Mouse (Mus musculus) testis, adult 2 months (tissue): ENCODE measurements around the gene Acss1. TPM values are rescaled to one million over a fixed set of nuclear protein-coding genes. Genes with fewer than 3 reads are reported as not detected.
A peak's percentile ranks its signal among the peaks of the same experiment; 100 is the strongest.

Experiments used
- H3K27ac ChIP-seq: fragments of 200-500 bp; 2 replicates; pipeline ENCODE4 v1.5.1; 2012; ENCODE audit warnings: low read depth, low read length; ENCODE audit not compliant: control insufficient read depth, insufficient read depth
- H3K27me3 ChIP-seq: fragments of 200-500 bp; 2 replicates; pipeline ENCODE4 v1.6.1; 2012; ENCODE audit warnings: mild to moderate bottlenecking, low read length, moderate library complexity; ENCODE audit not compliant: control insufficient read depth, insufficient read depth
- H3K36me3 ChIP-seq: fragments of 200-500 bp; 2 replicates; pipeline ENCODE4 v1.6.1; 2012; ENCODE audit warnings: mild to moderate bottlenecking, low read length; ENCODE audit not compliant: control insufficient read depth, insufficient read depth
- H3K4me1 ChIP-seq: fragments of 200-500 bp; 2 replicates; pipeline ENCODE4 v1.6.1; 2012; ENCODE audit warnings: low read length; ENCODE audit not compliant: control insufficient read depth, insufficient read depth
- H3K4me3 ChIP-seq: fragments of 200-500 bp; 2 replicates; pipeline ENCODE4 v1.5.1; 2012; ENCODE audit warnings: low read depth, mild to moderate bottlenecking, low read length, moderate library complexity, mixed read lengths; ENCODE audit not compliant: control insufficient read depth
- CTCF ChIP-seq: fragments of 200-500 bp; IDR thresholded peaks from 2 replicates; pipeline ENCODE4 v1.5.1; 2012; ENCODE audit warnings: low read depth, mild to moderate bottlenecking, inconsistent platforms, low read length, moderate library complexity; ENCODE audit not compliant: control insufficient read depth, insufficient read depth, insufficient replicate concordance
- POLR2A ChIP-seq: fragments of 200-500 bp; IDR thresholded peaks from 2 replicates; pipeline ENCODE4 v1.6.1; 2012; ENCODE audit warnings: low read depth, mild to moderate bottlenecking, inconsistent platforms, low read length, moderate library complexity; ENCODE audit not compliant: control insufficient read depth
- polyA plus RNA-seq: library from polyadenylated mRNA; depleted of rRNA; stranded (reverse); fragments of >200 nt; gene quantifications from 2 replicates; pipeline ENCODE4 v1.2.3, GENCODE M21; 2012

Gene Acss1
- polyA plus RNA-seq, 1 experiment, result 14.6 TPM

- Histone ChIP-seq H3K4me1 (no peaks in the 10 kb centered on the region), H3K36me3 (no peaks in the 10 kb centered on the region), H3K27ac (no peak overlapping the region), H3K4me3 (no peak overlapping the region), H3K27me3 (no peaks in the 10 kb centered on the region)
- TF ChIP-seq CTCF (no peak), POLR2A (no peak)
These were observed 11.1 kb downstream of the Acss1 start for GRCm38 (mm10) chr2:150656975-150657768.

- no peaks in the 10 kb centered on the region for H3K4me1 ChIP-seq
- H3K27ac ChIP-seq, result no peak overlapping the region
- H3K27me3 ChIP-seq, result no peaks in the 10 kb centered on the region
- H3K4me3 ChIP-seq, result no peak overlapping the region
- no peak for TF ChIP-seq CTCF
- no peak for TF ChIP-seq POLR2A
- no peaks in the 10 kb centered on the region for H3K36me3 ChIP-seq
These were observed 12.2 kb downstream of the Acss1 start for GRCm38 (mm10) chr2:150656112-150656511.

GRCm38 (mm10) chr2:150655290-150655689 is 13.0 kb downstream of the Acss1 start:
- TF ChIP-seq CTCF (no peak), POLR2A (no peak)
- H3K27me3 ChIP-seq, result no peaks in the 10 kb centered on the region
- no peaks in the 10 kb centered on the region for H3K4me1 ChIP-seq
- H3K4me3 ChIP-seq, result no peak overlapping the region
- no peak overlapping the region for H3K27ac ChIP-seq
- no peaks in the 10 kb centered on the region for H3K36me3 ChIP-seq

GRCm38 (mm10) chr2:150654814-150655213 is 13.5 kb downstream of the Acss1 start:
- Histone ChIP-seq H3K36me3 (no peaks in the 10 kb centered on the region), H3K27ac (no peak overlapping the region), H3K4me3 (no peak overlapping the region), H3K4me1 (no peaks in the 10 kb centered on the region; the same call in 1 of the 2 replicates), H3K27me3 (no peaks in the 10 kb centered on the region)
- TF ChIP-seq POLR2A, result no peak
- TF ChIP-seq CTCF, result no peak

- no peaks in the 10 kb centered on the region for H3K36me3 ChIP-seq
- H3K27ac ChIP-seq, result no peak overlapping the region
These were observed 16.9 kb downstream of the Acss1 start for GRCm38 (mm10) chr2:150651366-150651765.

GRCm38 (mm10) chr2:150650511-150651074 is 17.7 kb downstream of the Acss1 start:
- no peaks in the 10 kb centered on the region for H3K36me3 ChIP-seq
- no peaks in the 10 kb centered on the region for H3K27me3 ChIP-seq
- no peak overlapping the region for H3K4me3 ChIP-seq
- H3K27ac ChIP-seq, result no peak overlapping the region
- TF ChIP-seq CTCF, result no peak
- H3K4me1 ChIP-seq, result no peaks in the 10 kb centered on the region; the same call in none of the 2 replicates

More at GRCm38 (mm10) chr2:150651366-150651765, 16.9 kb downstream of the Acss1 start:
- no peaks in the 10 kb centered on the region; the same call in none of the 2 replicates for H3K4me1 ChIP-seq
- no peak overlapping the region for H3K4me3 ChIP-seq
- H3K27me3 ChIP-seq, result no peaks in the 10 kb centered on the region
- no peak for TF ChIP-seq POLR2A
- TF ChIP-seq CTCF, result no peak

GRCm38 (mm10) chr2:150648300-150648895 is 19.9 kb downstream of the Acss1 start:
- no peaks in the 10 kb centered on the region for H3K36me3 ChIP-seq
- H3K27me3 ChIP-seq, result no peaks in the 10 kb centered on the region
- peaks cover 5% of the 10 kb centered on the region for H3K4me1 ChIP-seq
- no peak overlapping the region for H3K4me3 ChIP-seq
- TF ChIP-seq POLR2A (no peak), CTCF (no peak)
- peak overlapping the region; percentile 49 for H3K27ac ChIP-seq
